Mouse (Mus musculus): ENCODE data around the gene Pim3. TPM values are rescaled to one million over a fixed set of nuclear protein-coding genes. Genes with fewer than 3 reads are reported as not detected.
A peak's percentile ranks its signal among the peaks of the same experiment; 100 is the strongest.

Pim3 gene
- total and polyA plus RNA-seq, 3 experiments: 11.4 to 26.0 (median 19.0) TPM

DNA sequence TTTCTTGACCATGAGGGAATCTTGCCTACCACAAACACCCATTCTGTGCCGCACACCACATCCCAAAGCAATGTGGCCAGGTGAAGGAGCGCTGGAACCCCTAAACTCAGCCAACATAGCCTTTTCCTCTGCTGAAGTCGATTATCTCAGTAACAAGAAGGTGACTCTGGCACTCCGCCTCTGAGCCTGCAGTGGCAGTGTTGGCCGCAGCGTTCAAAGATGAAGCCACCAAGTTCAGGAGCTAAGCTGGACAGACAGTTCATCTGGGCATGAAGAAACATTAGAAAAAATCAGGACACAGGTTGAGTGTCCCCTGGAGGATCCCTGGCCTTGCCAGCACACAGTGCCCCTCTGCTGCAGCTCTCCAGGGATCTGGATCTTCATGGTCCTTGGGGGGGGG lies 34.5 kb upstream of the Pim3 start:
- H3K4me2 ChIP-seq (ENCODE audit: insufficient read depth, low read depth, poor library complexity, severe bottlenecking): no peak overlapping the region
- in situ Hi-C loops (cut with MboI; ENCODE audit: low pct_ligation_motif_present, low pct_unique_long_range_greater_than_20kb, low sequenced_read_pairs) (loop anchor here (5.0 to 10.0 kb wide), 3 partner anchors 50 to 247 kb away; partner anchors contain the start of gene Trabd), dilution Hi-C loops (cut with MboI; ENCODE audit: extremely low pct_ligation_motif_present, extremely low pct_unique_long_range_greater_than_20kb, low sequenced_read_pairs) (no loop called here)
- peaks cover 26 to 54% of the 10 kb centered on the region in 2 experiments for H3K36me3 ChIP-seq (replicated peaks in 1 of 2; ENCODE audit: control insufficient read depth in 1 of 2, insufficient read depth in 1 of 2, low read length in 1 of 2)
- no peaks in the 10 kb centered on the region for H3K9me3 ChIP-seq (replicated peaks; ENCODE audit: low read length)
- peaks cover 17 to 32% of the 10 kb centered on the region in 2 experiments for H3K4me1 ChIP-seq (ENCODE audit: control insufficient read depth in 1 of 2, insufficient read depth in 2 of 2)
- no peak overlapping the region for H3K27ac ChIP-seq (ENCODE audit: insufficient read depth, low read depth)
- TF ChIP-seq USF2 (conservative IDR thresholded peaks at IDR 0.05; ENCODE audit: low read depth, low read length) (no peak), USF1 (IDR thresholded peaks at IDR 0.05; ENCODE audit: low read depth, low read length) (no peak), RAD21 (IDR thresholded peaks at IDR 0.05; ENCODE audit: low read depth, low read length) (no peak), MAFK (IDR thresholded peaks at IDR 0.05; ENCODE audit: insufficient replicate concordance, low read length) (no peak), POLR2AphosphoS2 (IDR thresholded peaks at IDR 0.05; ENCODE audit: low read depth, low read length) (0 out of 2 replicates have a peak, but pooled peaks have one; percentile 23), HCFC1 (IDR thresholded peaks at IDR 0.05; ENCODE audit: low read depth, low read length) (no peak)
- no peak overlapping the region for H3K9ac ChIP-seq (ENCODE audit: insufficient read depth, low read depth)
- no peak for DNase-seq (ENCODE audit: extremely low read depth)
- H3K79me2 ChIP-seq (replicated peaks; ENCODE audit: control insufficient read depth, extremely low read depth, insufficient read depth, poor library complexity, severe bottlenecking): no peaks in the 10 kb centered on the region
- peaks cover 7% of the 10 kb centered on the region for H3K27me3 ChIP-seq (replicated peaks)
- no peak overlapping the region for H3K4me3 ChIP-seq (replicated peaks in 1 of 3; ENCODE audit: low read depth in 2 of 3, low read length in 2 of 3, poor library complexity in 1 of 3)

DNA sequence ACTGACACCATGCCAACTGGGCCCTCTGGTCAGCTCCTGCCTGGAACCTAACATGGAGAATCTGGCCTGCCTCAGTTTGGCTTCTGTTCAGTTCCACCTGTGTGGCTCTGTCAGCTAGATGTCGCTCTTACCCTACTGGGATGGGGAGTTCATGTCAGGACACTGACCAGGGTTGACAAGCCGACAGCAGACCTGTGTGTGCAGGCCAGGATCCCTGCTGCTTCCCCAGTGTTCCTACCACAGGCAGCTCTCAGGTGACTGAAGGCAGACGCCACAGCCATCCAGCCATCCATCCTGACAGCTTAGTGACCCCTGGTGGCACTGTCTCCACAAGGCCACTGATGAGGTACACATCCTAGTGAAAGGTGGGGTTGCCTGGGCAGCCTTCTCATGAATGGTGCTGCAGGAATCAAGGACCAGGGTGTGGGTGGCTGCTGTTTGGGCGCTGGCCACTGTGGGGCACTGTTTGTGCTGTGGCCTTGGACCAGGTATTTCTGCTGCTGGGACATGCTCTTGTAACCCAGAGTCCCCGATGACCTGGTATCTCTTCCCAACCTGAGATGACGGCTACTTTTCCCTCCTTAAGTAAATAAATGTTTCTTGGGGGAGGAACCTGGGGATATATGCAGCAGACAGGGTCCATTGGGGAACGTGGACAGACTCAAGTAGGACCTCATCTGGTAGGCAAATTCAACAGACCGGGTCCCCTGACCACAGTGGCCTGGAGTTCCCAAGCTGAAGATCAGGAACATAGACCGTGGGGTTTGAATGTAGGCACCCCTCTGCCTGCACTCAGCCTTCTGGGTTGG lies 33.8 kb upstream of the Pim3 start:
- H3K4me2 ChIP-seq (ENCODE audit: insufficient read depth, low read depth, poor library complexity, severe bottlenecking): peak overlapping the region; percentile 42; the same call in 1 of the 2 replicates
- in situ Hi-C loops (cut with MboI; ENCODE audit: low pct_ligation_motif_present, low pct_unique_long_range_greater_than_20kb, low sequenced_read_pairs) (loop anchor here (5.0 to 10.0 kb wide), 3 partner anchors 49 to 247 kb away; partner anchors contain the start of gene Trabd), dilution Hi-C loops (cut with MboI; ENCODE audit: extremely low pct_ligation_motif_present, extremely low pct_unique_long_range_greater_than_20kb, low sequenced_read_pairs) (no loop called here)
- no peaks in the 10 kb centered on the region for H3K9me3 ChIP-seq (replicated peaks; ENCODE audit: low read length)
- no peak overlapping the region for H3K27ac ChIP-seq (ENCODE audit: insufficient read depth, low read depth)
- H3K9ac ChIP-seq (ENCODE audit: insufficient read depth, low read depth): no peak overlapping the region
- H3K4me1 ChIP-seq (ENCODE audit: control insufficient read depth in 1 of 2, insufficient read depth in 2 of 2): peaks cover 13 to 25% of the 10 kb centered on the region in 2 experiments
- H3K27me3 ChIP-seq (replicated peaks): peaks cover 11% of the 10 kb centered on the region
- DNase-seq (ENCODE audit: extremely low read depth): peak; percentile 64
- H3K36me3 ChIP-seq (replicated peaks in 1 of 2; ENCODE audit: control insufficient read depth in 1 of 2, insufficient read depth in 1 of 2, low read length in 1 of 2): peaks cover 26 to 46% of the 10 kb centered on the region in 2 experiments
- no peak overlapping the region for H3K4me3 ChIP-seq (replicated peaks in 1 of 3; ENCODE audit: low read depth in 2 of 3, low read length in 2 of 3, poor library complexity in 1 of 3)
- H3K79me2 ChIP-seq (replicated peaks; ENCODE audit: control insufficient read depth, extremely low read depth, insufficient read depth, poor library complexity, severe bottlenecking): no peaks in the 10 kb centered on the region
- TF ChIP-seq ZMIZ1 (IDR thresholded peaks at IDR 0.05; ENCODE audit: low read depth, low read length) (no peak), IRF4 (IDR thresholded peaks at IDR 0.05; ENCODE audit: low read depth, low read length) (no peak), POLR2A (IDR thresholded peaks at IDR 0.05; ENCODE audit: low read depth, low read length) (no peak), JUN (IDR thresholded peaks at IDR 0.05; ENCODE audit: insufficient read depth, low read depth, low read length) (no peak), GABPA (IDR thresholded peaks at IDR 0.05; ENCODE audit: insufficient replicate concordance, low read depth, low read length) (no peak), MAFK (IDR thresholded peaks at IDR 0.05; ENCODE audit: insufficient replicate concordance, low read length) (no peak), NELFE (IDR thresholded peaks at IDR 0.05; ENCODE audit: low read depth, low read length) (no peak), UBTF (IDR thresholded peaks at IDR 0.05; ENCODE audit: low read depth, low read length) (no peak), MXI1 (IDR thresholded peaks at IDR 0.05; ENCODE audit: low read depth, low read length) (no peak), HCFC1 (IDR thresholded peaks at IDR 0.05; ENCODE audit: low read depth, low read length) (no peak), TCF12 (IDR thresholded peaks at IDR 0.05; ENCODE audit: low read depth, low read length) (0 out of 2 replicates have a peak, but pooled peaks have one; percentile 12), NRF1 (IDR thresholded peaks at IDR 0.05; ENCODE audit: low read depth, low read length) (no peak), CHD1 (IDR thresholded peaks at IDR 0.05; ENCODE audit: low read depth, low read length) (no peak), MAZ (IDR thresholded peaks at IDR 0.05; ENCODE audit: low read depth, low read length) (no peak), MEF2A (IDR thresholded peaks at IDR 0.05; ENCODE audit: borderline replicate concordance, low read depth, low read length) (no peak), EP300 (IDR thresholded peaks at IDR 0.05; ENCODE audit: low read length) (no peak), ETS1 (conservative IDR thresholded peaks at IDR 0.05; ENCODE audit: low read depth, low read length) (no peak), E2F4 (IDR thresholded peaks at IDR 0.05; ENCODE audit: insufficient replicate concordance, low read depth, low read length) (no peak), ZC3H11A (IDR thresholded peaks at IDR 0.05; ENCODE audit: low read depth, low read length) (no peak), MYC (IDR thresholded peaks at IDR 0.05; ENCODE audit: low read depth, low read length) (no peak), CHD2 (IDR thresholded peaks at IDR 0.05; ENCODE audit: low read length) (no peak), PAX5 (IDR thresholded peaks at IDR 0.05; ENCODE audit: low read length) (no peak), MAX (IDR thresholded peaks at IDR 0.05; ENCODE audit: low read length) (0 out of 2 replicates have a peak, but pooled peaks have one; percentile 20), USF2 (conservative IDR thresholded peaks at IDR 0.05; ENCODE audit: low read depth, low read length) (no peak), POLR2AphosphoS2 (IDR thresholded peaks at IDR 0.05; ENCODE audit: low read depth, low read length) (no peak), SIN3A (IDR thresholded peaks at IDR 0.05; ENCODE audit: low read length) (no peak), USF1 (IDR thresholded peaks at IDR 0.05; ENCODE audit: low read depth, low read length) (no peak), RAD21 (IDR thresholded peaks at IDR 0.05; ENCODE audit: low read depth, low read length) (peak; percentile 48), CTCF (conservative IDR thresholded peaks at IDR 0.05 in 1 of 2, IDR thresholded peaks at IDR 0.05 in 1 of 2; ENCODE audit: low read depth in 2 of 2, low read length in 2 of 2) (peak; percentile 36 to 72), SMC3 (IDR thresholded peaks at IDR 0.05; ENCODE audit: low read depth, low read length) (peak; percentile 46)

All from CH12.LX (cell line).